Mouse (Mus musculus) hindbrain, postnatal 0 days (tissue): ENCODE measurements around the gene 4931440F15Rik. TPM values are rescaled to one million over a fixed set of nuclear protein-coding genes. Genes with fewer than 3 reads are reported as not detected.

Experiments
- ATAC-seq: fragments of 200-750 bp; cut with Nextera tagmentation; 2 replicates; pipeline ENCODE4 v1.8.0; 2017; ENCODE audit warnings: mild to moderate bottlenecking, moderate TSS enrichment, moderate library complexity
- DNase-seq: peaks from one replicate; pipeline ENCODE4 v3.0.0-alpha.2; 2015; ENCODE audit warnings: low spot score
- H3K27ac ChIP-seq: fragments of 300-500 bp; sonication (generic); 2 replicates; pipeline ENCODE4 v1.5.1; 2014; ENCODE audit warnings: mild to moderate bottlenecking
- H3K27me3 ChIP-seq: fragments of 300-500 bp; sonication (generic); 2 replicates; pipeline ENCODE4 v1.6.1; 2014; ENCODE audit warnings: low read length, mixed read lengths; ENCODE audit not compliant: insufficient read depth
- H3K36me3 ChIP-seq: fragments of 300-500 bp; sonication (generic); 2 replicates; pipeline ENCODE4 v1.6.1; 2014; ENCODE audit warnings: low read length, mixed read lengths; ENCODE audit not compliant: insufficient read depth
- H3K4me1 ChIP-seq: fragments of 300-500 bp; sonication (generic); 2 replicates; pipeline ENCODE4 v1.6.1; 2014; ENCODE audit warnings: antibody characterized with exemption, low read length, mixed read lengths; ENCODE audit not compliant: insufficient read depth
- H3K4me2 ChIP-seq: fragments of 300-500 bp; sonication (generic); 2 replicates; pipeline ENCODE4 v1.6.1; 2014; ENCODE audit warnings: low read depth, mild to moderate bottlenecking, low read length, moderate library complexity, mixed read lengths
- H3K4me3 ChIP-seq: fragments of 300-500 bp; sonication (generic); 2 replicates; pipeline ENCODE4 v1.5.1; 2014; ENCODE audit warnings: low read length
- H3K9ac ChIP-seq: fragments of 300-500 bp; sonication (generic); replicated peaks from 2 replicates; pipeline ENCODE4 v1.6.1; 2014; ENCODE audit warnings: mild to moderate bottlenecking, low read length, moderate library complexity, mixed read lengths
- H3K9me3 ChIP-seq: fragments of 300-500 bp; sonication (generic); 2 replicates; pipeline ENCODE4 v1.6.1; 2016; ENCODE audit warnings: low read length, mixed read lengths
- CTCF ChIP-seq: IDR thresholded peaks from 2 replicates; pipeline ENCODE4 v1.5.1; 2016; ENCODE audit warnings: antibody characterized with exemption, control low read depth, low read depth
- WGBS: fragments of 180-500 bp; shearing (Covaris S2); extraction: QIAGEN DNeasy Blood & Tissue Kit; methylation state at CpG from one replicate; pipeline ENCODE4 v1.1.7; 2014; 5-methylcytosine and 5-hydroxymethylcytosine counted together
- polyA plus RNA-seq: library from polyadenylated mRNA; unstranded; fragments of >200 nt; fragmentation: Nextera tagmentation; extraction: Ambion mirVana; gene quantifications from 2 replicates; pipeline ENCODE4 v1.2.1, GENCODE M21; 2015
- total RNA-seq: library from RNA; depleted of rRNA; stranded (reverse); fragments of >200 nt; gene quantifications from 2 replicates; pipeline ENCODE4 v1.2.3, GENCODE M21; 2014

Gene 4931440F15Rik
- total and polyA plus RNA-seq, 2 experiments from 2014 or later: 0.38 to 0.63 TPM

GRCm38 (mm10) chr11:29788921-29789638, 36.4 kb downstream of the 4931440F15Rik start:
- peak; percentile 92 for ATAC-seq
- Histone ChIP-seq H3K4me1 (peaks cover 8% of the 10 kb centered on the region; the same call in 1 of the 2 replicates), H3K4me3 (no peak overlapping the region), H3K4me2 (no peak overlapping the region), H3K9me3 (no peaks in the 10 kb centered on the region), H3K27ac (peak overlapping the region; percentile 12), H3K27me3 (no peaks in the 10 kb centered on the region), H3K9ac (no peak overlapping the region), H3K36me3 (peaks cover 4% of the 10 kb centered on the region; the same call in 1 of the 2 replicates)
- DNase-seq: peak; percentile 82
- WGBS: 63% methylated on average over 6 of the region's 6 CpGs
- TF ChIP-seq CTCF: no peak

- H3K4me1 ChIP-seq: peaks cover 8% of the 10 kb centered on the region; the same call in 1 of the 2 replicates
- H3K36me3 ChIP-seq: no peaks in the 10 kb centered on the region; the same call in 1 of the 2 replicates
- no peak overlapping the region for H3K4me3 ChIP-seq
- WGBS: 14% methylated on average over 1 of the region's 1 CpGs
- 0 out of 2 replicates have a peak overlapping the region, but pooled peaks have one; percentile 12 for H3K27ac ChIP-seq
- no peaks in the 10 kb centered on the region for H3K27me3 ChIP-seq
- H3K9me3 ChIP-seq: no peaks in the 10 kb centered on the region
- H3K4me2 ChIP-seq: no peak overlapping the region
- ATAC-seq: no peak; the same call in none of the 2 replicates
- no peak overlapping the region for H3K9ac ChIP-seq
- DNase-seq: no peak
- no peak for TF ChIP-seq CTCF
Measured at GRCm38 (mm10) chr11:29788499-29788898, 37.0 kb downstream of the 4931440F15Rik start.

GRCm38 (mm10) chr11:29787473-29787872, 38.0 kb downstream of the 4931440F15Rik start:
- H3K27me3 ChIP-seq: no peaks in the 10 kb centered on the region
- no peak overlapping the region for H3K27ac ChIP-seq
- H3K9ac ChIP-seq: no peak overlapping the region
- no peak overlapping the region for H3K4me3 ChIP-seq
- 29% methylated on average over 5 of the region's 5 CpGs for WGBS
- no peak for TF ChIP-seq CTCF
- peaks cover 8% of the 10 kb centered on the region; the same call in 1 of the 2 replicates for H3K4me1 ChIP-seq
- H3K4me2 ChIP-seq: no peak overlapping the region
- ATAC-seq (no peak), DNase-seq (no peak)
- H3K9me3 ChIP-seq: no peaks in the 10 kb centered on the region
- peaks cover 7% of the 10 kb centered on the region; the same call in 1 of the 2 replicates for H3K36me3 ChIP-seq

- no peak for TF ChIP-seq CTCF
- ATAC-seq (no peak), DNase-seq (no peak)
- no peak overlapping the region for H3K27ac ChIP-seq
- no peaks in the 10 kb centered on the region for H3K27me3 ChIP-seq
- no peak overlapping the region for H3K4me2 ChIP-seq
- H3K9me3 ChIP-seq: no peaks in the 10 kb centered on the region
- H3K4me1 ChIP-seq: peaks cover 8% of the 10 kb centered on the region; the same call in 1 of the 2 replicates
- peaks cover 7% of the 10 kb centered on the region; the same call in 1 of the 2 replicates for H3K36me3 ChIP-seq
- H3K9ac ChIP-seq: no peak overlapping the region
- H3K4me3 ChIP-seq: no peak overlapping the region
- 86% methylated on average over 6 of the region's 6 CpGs for WGBS
Measured at GRCm38 (mm10) chr11:29786583-29787219, 38.8 kb downstream of the 4931440F15Rik start.

GRCm38 (mm10) chr11:29779409-29780026, 46.0 kb downstream of the 4931440F15Rik start:
- H3K4me3 ChIP-seq: no peak overlapping the region
- H3K36me3 ChIP-seq: peaks cover 7% of the 10 kb centered on the region; the same call in 1 of the 2 replicates
- H3K9ac ChIP-seq: no peak overlapping the region
- H3K9me3 ChIP-seq: no peaks in the 10 kb centered on the region
- H3K27me3 ChIP-seq: no peaks in the 10 kb centered on the region
- no peaks in the 10 kb centered on the region for H3K4me1 ChIP-seq
- WGBS: 31% methylated on average over 2 of the region's 2 CpGs
- H3K4me2 ChIP-seq: no peak overlapping the region
- TF ChIP-seq CTCF: no peak
- no peak for ATAC-seq
- DNase-seq: no peak
- H3K27ac ChIP-seq: no peak overlapping the region

- no peak for DNase-seq
- Histone ChIP-seq H3K36me3 (peaks cover 7% of the 10 kb centered on the region; the same call in 1 of the 2 replicates), H3K9ac (no peak overlapping the region), H3K4me3 (no peak overlapping the region), H3K27me3 (no peaks in the 10 kb centered on the region), H3K9me3 (no peaks in the 10 kb centered on the region), H3K27ac (no peak overlapping the region), H3K4me2 (no peak overlapping the region), H3K4me1 (no peaks in the 10 kb centered on the region)
- no peak for TF ChIP-seq CTCF
- no peak for ATAC-seq
- 58% methylated on average over 3 of the region's 3 CpGs for WGBS
Measured at GRCm38 (mm10) chr11:29778936-29779335, 46.5 kb downstream of the 4931440F15Rik start.
